Comparison of ENCODE assay signal across 16 mouse cellular contexts in genomic region chr10:62127137-62127536, GRCm38 (mm10). TPM values are rescaled to one million over a fixed set of nuclear protein-coding genes. Genes with fewer than 3 reads are reported as not detected.
A peak's percentile ranks its signal among the peaks of the same experiment; 100 is the strongest.
DNase-seq lines count a peak whose midpoint lies in the region; ATAC-seq and TF ChIP-seq lines count a peak whose summit lies in the region.
"Had no signal": no experiment of that assay in that cellular context is flagged by ENCODE, and none has a peak within 500 bp of the region (broad histone marks: within the 10 kb centered on the region; RNA-seq: fewer than 3 reads in every experiment).

No protein-coding gene starts in this region.

- peak; percentile 49 for TF ChIP-seq CTCF in heart, adult 2 months (IDR thresholded peaks at IDR 0.05)
- TF ChIP-seq CTCF in lung, adult 2 months (IDR thresholded peaks at IDR 0.05; ENCODE audit: insufficient read depth, low read length) = peak; percentile 28; the same call in 1 of the 2 replicates
- TF ChIP-seq CTCF in ES-Bruce4 (IDR thresholded peaks at IDR 0.05; ENCODE audit: low read depth, low read length) = peak; percentile 82
- peak; percentile 24; the same call in 1 of the 2 replicates for TF ChIP-seq CTCF in embryonic fibroblast, embryonic 13.5 days (IDR thresholded peaks at IDR 0.05; ENCODE audit: borderline replicate concordance, insufficient read depth, low read length)

- H3K4me1 ChIP-seq in heart, adult 2 months (ENCODE audit: control insufficient read depth, insufficient read depth, low read length) = no peaks in the 10 kb centered on the region
- H3K4me1 ChIP-seq in lung, adult 2 months (ENCODE audit: control insufficient read depth, insufficient read depth, low read length) = 0 out of 2 replicates have a peak, but pooled peaks cover 2% of the 10 kb centered on the region
- peaks cover 2% of the 10 kb centered on the region for H3K4me1 ChIP-seq in ES-Bruce4 (ENCODE audit: control insufficient read depth, insufficient read depth, low read length)
- H3K4me1 ChIP-seq in embryonic fibroblast, embryonic 13.5 days (ENCODE audit: control insufficient read depth, insufficient read depth, low read length) = no peaks in the 10 kb centered on the region
- H3K4me1 ChIP-seq in embryonic facial prominence, embryonic 10.5 days = peaks cover 24% of the 10 kb centered on the region
- H3K4me1 ChIP-seq: embryonic facial prominence, embryonic 15.5 days had no signal

- H3K9me3 ChIP-seq in ES-Bruce4 (replicated peaks; ENCODE audit: control insufficient read depth, insufficient read depth, low read length, poor library complexity, severe bottlenecking) = no peaks in the 10 kb centered on the region
- H3K9me3 ChIP-seq in embryonic facial prominence, embryonic 10.5 days = no peaks in the 10 kb centered on the region
- H3K9me3 ChIP-seq: embryonic facial prominence, embryonic 15.5 days had no signal

- no peak for TF ChIP-seq EP300 in heart, adult 2 months (IDR thresholded peaks at IDR 0.05; ENCODE audit: insufficient read depth, low read depth, low read length)
- TF ChIP-seq EP300 in ES-Bruce4 (IDR thresholded peaks at IDR 0.05; ENCODE audit: insufficient read depth, low read depth, low read length) = no peak

- H3K4me3 ChIP-seq in heart, adult 2 months = no peak overlapping the region
- no peak overlapping the region for H3K4me3 ChIP-seq in lung, adult 2 months (replicated peaks; ENCODE audit: extremely low read depth, low read depth, low read length)
- no peak overlapping the region for H3K4me3 ChIP-seq in ES-Bruce4 (ENCODE audit: low read depth, low read length)
- no peak overlapping the region for H3K4me3 ChIP-seq in embryonic fibroblast, embryonic 13.5 days (ENCODE audit: insufficient read depth, low read length)
- H3K4me3 ChIP-seq in embryonic facial prominence, embryonic 10.5 days = no peak overlapping the region
- H3K4me3 ChIP-seq: embryonic facial prominence, embryonic 15.5 days had no signal

- no peaks in the 10 kb centered on the region for H3K79me2 ChIP-seq in heart, adult 2 months (replicated peaks; ENCODE audit: control insufficient read depth, insufficient read depth, low read length)

- H3K27ac ChIP-seq in heart, adult 2 months = no peak overlapping the region
- H3K27ac ChIP-seq in ES-Bruce4 (ENCODE audit: insufficient read depth, low read length) = no peak overlapping the region
- H3K27ac ChIP-seq in embryonic fibroblast, embryonic 13.5 days (ENCODE audit: insufficient read depth, low read length) = no peak overlapping the region
- no peak overlapping the region for H3K27ac ChIP-seq in embryonic facial prominence, embryonic 10.5 days (replicated peaks)
- H3K27ac ChIP-seq: embryonic facial prominence, embryonic 15.5 days had no signal

- no peak for ATAC-seq in CD4-positive, CD25-positive, alpha-beta regulatory T cell, adult 4 months
- ATAC-seq: activated CD4-positive, CD25-positive, alpha-beta regulatory T cell, adult 4 months; midbrain, embryonic 16.5 days had no signal

- DNase-seq in heart, adult 2 months = no peak
- DNase-seq in heart, adult 11 months = no peak
- DNase-seq in lung, adult 2 months = no peak
- DNase-seq in lung, postnatal 14 days = no peak
- DNase-seq in embryonic facial prominence, embryonic 10.5 days (ENCODE audit: low spot score) = no peak
- DNase-seq: right cerebral cortex, postnatal 25 days had no signal

- TF ChIP-seq POLR2A in heart, adult 2 months (IDR thresholded peaks at IDR 0.05; ENCODE audit: insufficient read depth, low read depth, low read length) = no peak
- no peak for TF ChIP-seq POLR2A in lung, adult 2 months (IDR thresholded peaks at IDR 0.05; ENCODE audit: borderline replicate concordance, extremely low read depth, low read depth, low read length)
- no peak for TF ChIP-seq POLR2A in ES-Bruce4 (IDR thresholded peaks at IDR 0.05; ENCODE audit: insufficient read depth, low read length)
- no peak for TF ChIP-seq POLR2A in embryonic fibroblast, embryonic 13.5 days (IDR thresholded peaks at IDR 0.05; ENCODE audit: low read depth, low read length)

- no peak overlapping the region for H3K9ac ChIP-seq in heart, adult 2 months (ENCODE audit: low read depth, low read length)
- no peak overlapping the region for H3K9ac ChIP-seq in ES-Bruce4 (ENCODE audit: low read depth, poor library complexity, severe bottlenecking)
- H3K9ac ChIP-seq: embryonic facial prominence, embryonic 15.5 days had no signal

- WGBS in heart, adult 2 months = 39% methylated on average over 6 of the region's 6 CpGs
- 43% methylated on average over 6 of the region's 6 CpGs for WGBS in lung, adult 2 months
- WGBS in embryonic facial prominence, embryonic 10.5 days = 42% methylated on average over 6 of the region's 6 CpGs

- peaks cover 1% of the 10 kb centered on the region; the same call in 1 of the 2 replicates for H3K27me3 ChIP-seq in heart, adult 2 months (ENCODE audit: control insufficient read depth, insufficient read depth, low read length)
- H3K27me3 ChIP-seq in ES-Bruce4 (ENCODE audit: control insufficient read depth, insufficient read depth, low read length, poor library complexity, severe bottlenecking) = peaks cover 3% of the 10 kb centered on the region; the same call in 1 of the 2 replicates
- peaks cover 69% of the 10 kb centered on the region for H3K27me3 ChIP-seq in embryonic facial prominence, embryonic 10.5 days (replicated peaks; ENCODE audit: low read depth, poor library complexity, severe bottlenecking)

- intact Hi-C loops in heart, adult 2 months (cut with DNase I) = no loop called here

- no peaks in the 10 kb centered on the region for H3K36me3 ChIP-seq in heart, adult 2 months (ENCODE audit: control insufficient read depth, insufficient read depth, low read length)
- H3K36me3 ChIP-seq in ES-Bruce4 (ENCODE audit: control insufficient read depth, insufficient read depth, low read length, poor library complexity, severe bottlenecking) = no peaks in the 10 kb centered on the region
- H3K36me3 ChIP-seq in embryonic facial prominence, embryonic 10.5 days (replicated peaks) = no peaks in the 10 kb centered on the region
- H3K36me3 ChIP-seq: embryonic facial prominence, embryonic 15.5 days had no signal

RNA-seq across cellular contexts. Expression of gene Neurog3, which starts 5.8 kb away (rescaled TPM):
- total RNA-seq in heart, adult 2 months (2021) = not detected
- not detected in 2 replicates for polyA plus RNA-seq in heart, adult 2 months (2012; rRNA removed)
- polyA plus RNA-seq in lung, adult 2 months (2012; rRNA removed) = not detected in 2 replicates
- 0.78 TPM in 1 of 2 replicates, not detected in the other for polyA plus RNA-seq in ES-Bruce4 (2011; ENCODE audit: insufficient read depth, insufficient read length, low read depth, missing spikeins)
- not detected in 2 replicates for polyA plus RNA-seq in embryonic fibroblast, embryonic 13.5 days (2011; ENCODE audit: insufficient read length, low read depth, missing spikeins)
- 0.88 and 0.98 TPM in 2 replicates for polyA plus RNA-seq in embryonic facial prominence, embryonic 10.5 days (2016; fragmentation: Nextera tagmentation; extraction: Ambion mirVana)
- not detected for polyA plus RNA-seq in CD4-positive, CD25-positive, alpha-beta regulatory T cell, adult 4 months (2017; shearing (Covaris generic))
- total RNA-seq: left cerebral cortex, postnatal 25 days had no signal
- polyA plus RNA-seq: activated CD4-positive, CD25-positive, alpha-beta regulatory T cell, adult 4 months; embryonic facial prominence, embryonic 15.5 days; gonadal fat pad, adult 2 months; heart, postnatal 0 days; lung, embryonic 16.5 days; midbrain, embryonic 16.5 days had no signal

RNA-seq across cellular contexts. Expression of gene Fam241b, which starts 16.6 kb away (rescaled TPM):
- total RNA-seq in heart, adult 2 months (2021) = 1 to 10 TPM; 3.0 to 3.2 TPM
- 2.5 and 3.3 TPM in 2 replicates for polyA plus RNA-seq in heart, adult 2 months (2012; rRNA removed)
- 10.0 and 11.1 TPM in 2 replicates for polyA plus RNA-seq in lung, adult 2 months (2012; rRNA removed)
- 25.7 and 29.6 TPM in 2 replicates for polyA plus RNA-seq in ES-Bruce4 (2011; ENCODE audit: insufficient read depth, insufficient read length, low read depth, missing spikeins)
- 0.81 and 1.3 TPM in 2 replicates for polyA plus RNA-seq in embryonic fibroblast, embryonic 13.5 days (2011; ENCODE audit: insufficient read length, low read depth, missing spikeins)
- polyA plus RNA-seq in embryonic facial prominence, embryonic 10.5 days (2016; fragmentation: Nextera tagmentation; extraction: Ambion mirVana) = 17.4 and 18.0 TPM in 2 replicates
- 1 to 10 TPM; 5.8 to 6.8 TPM for polyA plus RNA-seq in CD4-positive, CD25-positive, alpha-beta regulatory T cell, adult 4 months (2017; shearing (Covaris generic))

Comparison
In these comparisons a context has a peak if more than half of its experiments do, and no peak if none do; other contexts are left out.
1. CTCF ChIP-seq: peak in every context shown above with its lines; median percentile 82 in ES-Bruce4; 49 in heart, adult 2 months; 28 in lung, adult 2 months; 24 in embryonic fibroblast, embryonic 13.5 days.